Mouse (Mus musculus) forebrain, postnatal 0 days (tissue): Measurements from ENCODE around the gene Ppat. TPM values are rescaled to one million over a fixed set of nuclear protein-coding genes. Genes with fewer than 3 reads are reported as not detected.
"Not testable (repeated sequence)": the region's sequence is repeated elsewhere in the genome, so short reads cannot be mapped to it uniquely, and the experiment has no call there.

Experiments
- ATAC-seq: fragments of 200-750 bp; cut with Nextera tagmentation; 2 replicates; pipeline ENCODE4 v1.8.0; 2017; ENCODE audit warnings: mild to moderate bottlenecking, moderate library complexity
- DNase-seq: peaks from one replicate; pipeline ENCODE4 v3.0.0-alpha.2; 2015
- H3K27ac ChIP-seq: fragments of 300-500 bp; sonication (generic); 2 replicates; pipeline ENCODE4 v1.5.1; 2014; ENCODE audit warnings: low read depth, mild to moderate bottlenecking, antibody characterized with exemption, low read length, moderate library complexity, mixed read lengths
- H3K27me3 ChIP-seq: fragments of 300-500 bp; sonication (generic); 2 replicates; pipeline ENCODE4 v1.6.1; 2014; ENCODE audit warnings: mild to moderate bottlenecking, low read length, mixed read lengths; ENCODE audit not compliant: insufficient read depth
- H3K36me3 ChIP-seq: fragments of 300-500 bp; sonication (generic); 2 replicates; pipeline ENCODE4 v1.6.1; 2014; ENCODE audit warnings: mild to moderate bottlenecking, moderate library complexity; ENCODE audit not compliant: insufficient read depth
- H3K4me1 ChIP-seq: fragments of 300-500 bp; sonication (generic); 2 replicates; pipeline ENCODE4 v1.6.1; 2014; ENCODE audit warnings: antibody characterized with exemption; ENCODE audit not compliant: insufficient read depth
- H3K4me2 ChIP-seq: fragments of 300-500 bp; sonication (generic); 2 replicates; pipeline ENCODE4 v1.6.1; 2014; ENCODE audit warnings: low read depth, mild to moderate bottlenecking, moderate library complexity
- H3K4me3 ChIP-seq: fragments of 300-500 bp; sonication (generic); 2 replicates; pipeline ENCODE4 v1.5.1; 2014; ENCODE audit warnings: low read depth, low read length, mixed read lengths
- H3K9ac ChIP-seq: fragments of 300-500 bp; sonication (generic); 2 replicates; pipeline ENCODE4 v1.6.1; 2014; ENCODE audit warnings: mild to moderate bottlenecking
- H3K9me3 ChIP-seq: fragments of 300-500 bp; sonication (generic); 2 replicates; pipeline ENCODE4 v1.6.1; 2016; ENCODE audit warnings: low read length
- CTCF ChIP-seq: sonication (generic); IDR thresholded peaks from 2 replicates; pipeline ENCODE4 v1.5.1; 2016; ENCODE audit warnings: antibody characterized with exemption, control low read depth, low read depth
- WGBS: fragments of 180-500 bp; shearing (Covaris S2); extraction: QIAGEN DNeasy Blood & Tissue Kit; methylation state at CpG from one replicate; pipeline ENCODE4 v1.1.7; 2014; 5-methylcytosine and 5-hydroxymethylcytosine counted together
- polyA plus RNA-seq: library from polyadenylated mRNA; unstranded; fragments of >200 nt; fragmentation: Nextera tagmentation; extraction: Ambion mirVana; gene quantifications from 2 replicates; pipeline ENCODE4 v1.2.1, GENCODE M21; 2015
- total RNA-seq: library from RNA; depleted of rRNA; stranded (reverse); fragments of >200 nt; gene quantifications from 2 replicates; pipeline ENCODE4 v1.2.3, GENCODE M21; 2014

Gene Ppat
- total and polyA plus RNA-seq, 2 experiments from 2014 or later: 11.2 to 16.1 TPM

- peak within 1 kb of the TSS; percentile 94 for H3K27ac ChIP-seq
- TF ChIP-seq CTCF: no peak
These were observed 23.3 kb upstream of the Ppat start, which contains the start of gene Srp72 for GRCm38 (mm10) chr5:76974554-76975285. Gene Srp72, plus strand, starts transcription at chr5:76974683.

GRCm38 (mm10) chr5:76974207-76974553, 22.8 kb upstream of the Ppat start:
- Histone ChIP-seq H3K27ac (peak overlapping the region; percentile 52), H3K36me3 (peaks cover 20% of the 10 kb centered on the region), H3K27me3 (no peaks in the 10 kb centered on the region), H3K4me1 (no peaks in the 10 kb centered on the region; the same call in 1 of the 2 replicates), H3K4me3 (peak overlapping the region; percentile 94), H3K9me3 (no peaks in the 10 kb centered on the region), H3K4me2 (peak overlapping the region; percentile 63), H3K9ac (peak overlapping the region; percentile 89)
- peak; percentile 3; the same call in 1 of the 2 replicates for ATAC-seq
- TF ChIP-seq CTCF: no peak
- 5% methylated on average over 17 of the region's 17 CpGs for WGBS
- no peak for DNase-seq

More at GRCm38 (mm10) chr5:76974554-76975285, 23.3 kb upstream of the Ppat start, which contains the start of gene Srp72:
- Histone ChIP-seq H3K9me3 (no peaks in the 10 kb centered on the region), H3K4me1 (no peaks in the 10 kb centered on the region; the same call in 1 of the 2 replicates), H3K36me3 (peaks cover 25% of the 10 kb centered on the region), H3K4me3 (peak within 1 kb of the TSS; percentile 94), H3K4me2 (peak within 1 kb of the TSS; percentile 63), H3K9ac (peak within 1 kb of the TSS; percentile 89), H3K27me3 (no peaks in the 10 kb centered on the region)
- WGBS: 1% methylated on average over 60 of the region's 60 CpGs
- ATAC-seq: peak; percentile 96
- DNase-seq: peak; percentile 91

- peak overlapping the region; percentile 63 for H3K4me2 ChIP-seq
- H3K4me1 ChIP-seq: no peaks in the 10 kb centered on the region; the same call in 1 of the 2 replicates
- TF ChIP-seq CTCF: no peak
- ATAC-seq (no peak), DNase-seq (no peak)
- no peak overlapping the region for H3K27ac ChIP-seq
- 68% methylated on average over 3 of the region's 3 CpGs for WGBS
- peak overlapping the region; percentile 89; the same call in 1 of the 2 replicates for H3K9ac ChIP-seq
- no peak overlapping the region; the same call in 1 of the 2 replicates for H3K4me3 ChIP-seq
- H3K9me3 ChIP-seq: no peaks in the 10 kb centered on the region
- H3K27me3 ChIP-seq: no peaks in the 10 kb centered on the region
- H3K36me3 ChIP-seq: peaks cover 21% of the 10 kb centered on the region
These were observed 22.1 kb upstream of the Ppat start for GRCm38 (mm10) chr5:76973488-76973887.

- not testable (repeated sequence) for H3K27ac ChIP-seq, H3K9ac ChIP-seq, H3K9me3 ChIP-seq, H3K4me3 ChIP-seq, DNase-seq, H3K27me3 ChIP-seq, H3K4me1 ChIP-seq, ATAC-seq, H3K4me2 ChIP-seq
- 86% methylated on average over 1 of the region's 1 CpGs for WGBS
- H3K36me3 ChIP-seq: peaks cover 22% of the 10 kb centered on the region
These were observed 19.7 kb upstream of the Ppat start for GRCm38 (mm10) chr5:76971115-76971514.

GRCm38 (mm10) chr5:76969250-76969649, 17.9 kb upstream of the Ppat start:
- Histone ChIP-seq H3K27me3 (no peaks in the 10 kb centered on the region), H3K36me3 (peaks cover 33% of the 10 kb centered on the region), H3K4me2 (no peak overlapping the region), H3K4me3 (no peak overlapping the region), H3K9ac (no peak overlapping the region), H3K27ac (no peak overlapping the region), H3K4me1 (no peaks in the 10 kb centered on the region; the same call in 1 of the 2 replicates), H3K9me3 (no peaks in the 10 kb centered on the region)
- DNase-seq (peak; percentile 17), ATAC-seq (no peak)
- no peak for TF ChIP-seq CTCF
- 50% methylated on average over 5 of the region's 5 CpGs for WGBS

- no peaks in the 10 kb centered on the region for H3K27me3 ChIP-seq
- no peak for ATAC-seq
- no peak overlapping the region for H3K4me2 ChIP-seq
- no peaks in the 10 kb centered on the region for H3K4me1 ChIP-seq
- H3K4me3 ChIP-seq: no peak overlapping the region
- no peak overlapping the region for H3K9ac ChIP-seq
- TF ChIP-seq CTCF: no peak
- no peak overlapping the region for H3K27ac ChIP-seq
- no peaks in the 10 kb centered on the region for H3K9me3 ChIP-seq
- WGBS: 87% methylated on average over 3 of the region's 3 CpGs
- H3K36me3 ChIP-seq: peaks cover 57% of the 10 kb centered on the region
- DNase-seq: no peak
These were observed 13.3 kb upstream of the Ppat start for GRCm38 (mm10) chr5:76964651-76965050.

GRCm38 (mm10) chr5:76962545-76962944, 11.2 kb upstream of the Ppat start:
- TF ChIP-seq CTCF: no peak
- Histone ChIP-seq H3K9me3 (no peaks in the 10 kb centered on the region), H3K36me3 (peaks cover 54% of the 10 kb centered on the region), H3K4me1 (no peaks in the 10 kb centered on the region), H3K9ac (no peak overlapping the region), H3K27ac (no peak overlapping the region), H3K4me3 (no peak overlapping the region), H3K27me3 (no peaks in the 10 kb centered on the region), H3K4me2 (no peak overlapping the region)
- WGBS: 82% methylated on average over 11 of the region's 11 CpGs
- no peak for ATAC-seq
- DNase-seq: no peak
